Mouse (Mus musculus): ENCODE measurements around the gene Sh3d19.
A peak's percentile ranks its signal among the peaks of the same experiment; 100 is the strongest.
"Not testable (repeated sequence)": the region's sequence is repeated elsewhere in the genome, so short reads cannot be mapped to it uniquely, and the experiment has no call there.

The Sh3d19 gene

GRCm38 (mm10) chr3:86093213-86093845, 122.4 kb downstream of the Sh3d19 start:
- DNase-seq (ENCODE audit: low read depth, low spot score), result no peak

DNA sequence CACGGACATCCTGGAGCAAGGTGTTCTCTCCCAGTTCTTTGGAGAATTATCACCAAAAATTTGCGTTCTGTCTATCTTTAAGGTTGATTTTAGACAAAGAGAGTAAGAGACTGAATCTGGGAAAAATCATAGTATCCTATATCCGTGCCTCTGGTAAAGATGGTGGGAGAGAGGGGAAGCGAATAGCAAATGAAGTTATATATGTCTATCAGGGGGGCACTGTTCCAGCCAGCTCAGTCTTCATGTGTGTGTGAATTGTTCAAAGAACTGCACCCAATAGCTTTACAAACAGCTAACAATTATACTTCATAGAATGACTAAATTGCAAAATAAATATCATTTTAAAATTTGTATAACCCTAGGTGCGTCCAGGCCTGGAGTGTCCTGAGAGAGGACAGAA, 123.0 kb downstream of the Sh3d19 start:
- no peak for DNase-seq (ENCODE audit: low read depth, low spot score)

- no peak for DNase-seq (ENCODE audit: low read depth, low spot score)
Measured at GRCm38 (mm10) chr3:86101956-86102355, 131.0 kb downstream of the Sh3d19 start.

- no peak for DNase-seq (ENCODE audit: low read depth, low spot score)
Measured at GRCm38 (mm10) chr3:86103449-86104291, 132.8 kb downstream of the Sh3d19 start.

DNA sequence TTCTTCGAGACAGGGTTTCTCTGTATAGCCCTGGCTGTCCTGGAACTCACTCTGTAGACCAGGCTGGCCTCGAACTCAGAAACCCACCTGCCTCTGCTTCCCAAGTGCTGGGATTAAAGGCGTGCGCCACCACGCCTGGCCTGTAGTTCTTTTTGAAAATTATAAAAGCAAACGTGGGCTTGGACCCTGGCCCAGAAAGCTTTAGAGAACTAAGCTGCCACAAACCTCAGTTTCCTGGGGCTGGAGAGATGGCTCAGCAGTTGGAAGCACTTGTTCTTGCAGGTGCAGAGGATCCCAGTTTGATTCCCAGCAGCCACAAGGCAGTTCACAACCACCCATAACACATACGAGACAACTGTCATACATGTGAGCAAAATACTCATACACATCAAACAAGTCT, 133.5 kb downstream of the Sh3d19 start:
- DNase-seq (ENCODE audit: low read depth, low spot score), result not testable (repeated sequence)

GRCm38 (mm10) chr3:86104909-86105308, 134.0 kb downstream of the Sh3d19 start:
- DNase-seq (ENCODE audit: low read depth, low spot score), result no peak

GRCm38 (mm10) chr3:86106086-86106632, 135.2 kb downstream of the Sh3d19 start:
- no peak for DNase-seq (ENCODE audit: low read depth, low spot score)

DNA sequence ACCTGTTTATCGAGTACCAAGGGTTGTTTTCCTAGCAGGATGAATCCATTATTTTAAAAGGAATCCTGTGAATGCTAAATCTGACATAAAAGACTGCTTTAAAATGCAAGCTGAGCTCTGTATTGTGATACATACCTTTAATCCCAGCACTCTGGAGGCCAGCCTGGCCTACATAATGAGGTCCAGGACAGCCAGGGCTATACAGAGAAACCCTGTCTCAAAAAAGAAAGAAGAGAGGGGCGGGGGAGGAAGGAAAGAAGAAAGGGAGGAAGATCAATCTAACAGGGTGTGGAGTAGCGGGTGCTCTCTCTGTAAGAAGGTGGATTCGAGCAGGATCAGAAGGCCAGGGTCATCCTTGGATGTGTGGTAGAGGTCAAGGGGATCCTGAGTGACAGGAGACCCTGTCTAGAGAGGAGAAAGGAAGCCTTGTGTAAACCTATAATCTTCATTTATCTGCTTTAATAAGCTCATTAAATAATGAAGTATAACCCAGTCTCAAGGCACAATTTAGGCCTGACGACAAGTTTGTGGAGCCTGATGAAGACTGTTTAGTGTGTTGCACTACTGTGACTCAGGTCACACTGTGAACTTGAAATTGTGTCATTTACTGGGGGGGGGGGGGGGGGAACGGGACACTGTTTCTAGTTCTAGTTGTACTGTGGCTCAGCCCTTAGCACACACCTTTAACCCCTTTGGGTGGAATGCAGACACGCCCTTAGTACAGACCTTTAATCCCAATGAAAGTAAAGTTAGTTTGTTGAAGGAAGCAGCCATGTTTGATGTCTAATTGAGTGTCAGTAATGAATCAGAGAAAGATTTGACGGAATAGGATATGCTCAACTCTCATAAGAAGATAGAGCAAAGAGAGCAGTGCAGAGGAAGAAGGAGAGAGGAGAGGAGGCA, 137.0 kb downstream of the Sh3d19 start:
- DNase-seq (ENCODE audit: low read depth, low spot score), result no peak

GRCm38 (mm10) chr3:86108576-86108975, 137.7 kb downstream of the Sh3d19 start:
- DNase-seq (ENCODE audit: low read depth, low spot score), result no peak

GRCm38 (mm10) chr3:86109099-86109498, 138.2 kb downstream of the Sh3d19 start:
- no peak for DNase-seq (ENCODE audit: low read depth, low spot score)

GRCm38 (mm10) chr3:86110077-86110476, 139.2 kb downstream of the Sh3d19 start:
- DNase-seq (ENCODE audit: low read depth, low spot score), result no peak

DNA sequence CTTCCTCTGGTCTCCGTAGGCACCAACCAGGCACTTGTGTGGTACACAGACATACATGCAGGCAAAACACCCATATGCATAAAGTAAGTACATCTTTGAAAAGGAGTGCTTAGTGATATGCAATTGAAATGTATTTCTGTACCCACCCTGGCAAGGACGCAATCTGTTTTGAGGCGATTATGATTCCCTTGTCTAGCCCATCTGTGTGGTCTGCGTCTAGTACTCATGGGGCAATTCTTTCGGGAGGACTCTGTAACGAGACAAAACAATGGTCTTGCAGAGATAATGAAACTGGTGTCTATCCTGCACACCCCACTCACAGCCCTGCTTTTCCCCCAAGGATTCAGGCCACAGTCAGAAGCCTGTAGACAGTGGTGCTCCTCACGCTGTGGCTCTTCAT, 141.9 kb downstream of the Sh3d19 start:
- DNase-seq (ENCODE audit: low read depth, low spot score), result no peak

GRCm38 (mm10) chr3:86114659-86115338, 143.9 kb downstream of the Sh3d19 start:
- DNase-seq (ENCODE audit: low read depth, low spot score), result no peak

DNA sequence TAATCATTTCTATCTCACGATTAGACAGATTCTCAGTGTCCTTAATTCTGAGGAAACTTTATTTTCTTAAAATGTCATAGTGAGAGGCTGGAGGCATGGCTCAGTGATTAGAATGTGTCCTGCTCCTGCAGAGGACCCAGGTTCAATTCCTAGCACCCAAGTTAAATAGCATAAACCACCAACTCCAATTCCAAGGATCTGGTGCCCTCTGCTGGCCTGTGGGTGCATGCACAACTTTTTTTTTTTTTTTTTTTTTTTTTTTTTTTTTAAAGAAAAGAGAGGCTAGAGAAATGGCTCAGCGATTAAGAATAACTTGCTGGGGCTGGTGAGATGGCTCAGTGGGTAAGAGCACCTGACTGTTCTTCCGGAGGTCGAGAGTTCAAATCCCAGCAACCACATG, 146.0 kb downstream of the Sh3d19 start:
- DNase-seq (ENCODE audit: low read depth, low spot score), result no peak

- no peak for DNase-seq (ENCODE audit: low read depth, low spot score)
Measured at GRCm38 (mm10) chr3:86119237-86119932, 148.5 kb downstream of the Sh3d19 start.

DNA sequence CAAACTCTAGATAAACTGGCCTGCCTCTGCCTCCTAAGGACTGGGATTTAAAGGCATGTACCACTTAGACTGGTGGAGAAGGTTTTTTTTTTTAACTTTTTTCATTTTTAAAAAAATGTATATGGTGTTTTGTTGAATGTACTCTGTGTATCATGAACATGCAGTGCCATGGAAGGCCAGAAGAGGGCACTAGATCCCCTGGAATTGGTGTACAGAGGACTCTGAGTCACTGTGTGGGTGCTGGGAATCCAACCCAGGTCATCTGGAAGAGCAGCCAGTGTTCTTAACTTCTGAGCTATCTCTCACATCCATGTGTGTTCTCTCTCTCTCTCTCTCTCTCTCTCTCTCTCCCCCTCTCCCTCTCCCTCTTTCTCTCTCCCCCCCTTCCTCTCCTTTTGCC, 151.2 kb downstream of the Sh3d19 start:
- DNase-seq (ENCODE audit: low read depth, low spot score), result no peak

DNA sequence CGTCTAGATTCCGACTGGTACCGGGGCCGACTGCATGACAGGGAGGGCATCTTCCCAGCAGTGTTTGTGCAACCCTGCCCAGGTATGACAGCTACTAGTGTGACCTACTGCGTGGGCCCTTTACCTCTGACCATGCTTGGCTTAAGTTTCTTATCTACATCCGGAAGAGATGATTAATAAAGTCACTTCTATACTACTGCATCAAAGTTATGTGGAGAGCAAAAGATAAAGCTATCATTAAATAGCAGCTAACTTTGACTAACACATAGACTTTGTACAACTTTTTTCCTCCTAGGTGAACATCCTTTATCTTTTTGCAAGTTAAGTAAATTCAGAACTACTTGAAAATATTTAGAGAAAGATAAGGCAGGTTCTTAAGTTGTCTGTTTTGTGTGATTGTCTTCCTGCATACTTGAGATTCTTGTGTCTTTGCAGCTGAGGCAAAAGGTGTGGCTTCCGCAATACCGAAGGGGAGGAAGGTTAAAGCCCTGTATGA, 152.4 kb downstream of the Sh3d19 start:
- no peak for DNase-seq (ENCODE audit: low read depth, low spot score)

DNA sequence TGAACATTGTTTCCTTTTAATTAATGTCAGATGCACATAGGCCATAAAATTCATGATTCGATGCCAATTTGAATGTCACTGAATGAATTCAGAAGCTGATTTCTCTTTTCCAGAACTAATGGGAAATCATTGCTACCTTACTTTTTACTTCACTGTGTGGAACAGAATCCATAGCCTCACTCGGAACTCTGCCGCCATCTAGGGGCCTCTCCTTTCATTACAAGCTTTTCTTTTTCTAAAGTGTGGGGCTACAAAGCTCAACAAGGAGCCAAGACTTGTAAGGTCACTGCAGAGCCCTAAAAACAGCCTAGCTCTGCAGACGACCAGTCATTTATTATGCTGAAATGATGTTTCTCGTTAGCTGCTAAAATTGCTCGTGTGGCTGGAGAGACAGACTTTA, 158.8 kb downstream of the Sh3d19 start:
- peak; percentile 60 for DNase-seq (ENCODE audit: low read depth, low spot score)

GRCm38 (mm10) chr3:86134939-86135638, 164.2 kb downstream of the Sh3d19 start:
- DNase-seq (ENCODE audit: low read depth, low spot score), result no peak
